Mouse (Mus musculus) thymus, adult 2 months (tissue): Measurements from ENCODE around the gene Kri1.

Experiments used
- CTCF ChIP-seq: fragments of 200-500 bp; IDR thresholded peaks from 2 replicates; pipeline ENCODE4 v1.5.1; 2012; ENCODE audit warnings: mild to moderate bottlenecking, control low read depth, low read length, moderate library complexity, borderline replicate concordance; ENCODE audit not compliant: control insufficient read depth, poor library complexity, insufficient read depth; ENCODE audit errors: extremely low read depth
- POLR2A ChIP-seq: fragments of 200-500 bp; IDR thresholded peaks from 2 replicates; pipeline ENCODE4 v1.6.1; 2012; ENCODE audit warnings: mild to moderate bottlenecking, low read length, control low read depth, moderate library complexity; ENCODE audit not compliant: control insufficient read depth, poor library complexity, insufficient read depth; ENCODE audit errors: extremely low read depth

GRCm38 (mm10) chr9:21274336-21274735 lies 13.4 kb downstream of the Kri1 start:
- no peak for TF ChIP-seq CTCF
- TF ChIP-seq POLR2A = no peak
